Mouse (Mus musculus): Measurements from ENCODE around the gene Ube2n.

DNA sequence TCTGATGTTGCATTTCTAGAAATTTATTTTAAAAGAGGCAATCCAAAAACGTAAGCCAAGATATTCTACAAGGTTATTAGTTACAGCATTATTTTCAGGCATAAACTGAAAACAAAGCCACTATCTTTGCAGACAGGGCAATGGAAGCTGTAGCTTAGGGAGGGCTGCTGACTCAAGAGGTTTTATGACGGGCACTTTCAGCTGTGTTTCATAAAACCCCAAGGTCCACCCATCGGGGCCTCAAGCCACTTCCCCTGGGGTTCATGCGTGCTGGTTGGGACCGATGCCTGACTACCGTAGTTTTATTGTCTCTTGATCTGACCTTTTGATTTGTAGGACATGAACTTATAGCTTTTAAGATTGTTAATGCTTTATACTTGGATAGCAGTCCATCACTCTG lies 75.3 kb downstream of the Ube2n start:
- no peak for TF ChIP-seq CTCF (IDR thresholded peaks at IDR 0.05; ENCODE audit: low read depth, low read length)
- TF ChIP-seq POLR2A (IDR thresholded peaks at IDR 0.05; ENCODE audit: insufficient read depth, low read length) = no peak

Measured in ES-Bruce4 (cell line).